Mouse (Mus musculus) heart, postnatal 25 days (tissue): ENCODE measurements at regions not wholly inside any gene's neighbourhood (a gene's known extent, or its start where the extent isn't known, plus 50 kb on each side); places are given as distances from the start of the nearest gene placed in this dataset.
"Not testable (repeated sequence)": the region's sequence is repeated elsewhere in the genome, so short reads cannot be mapped to it uniquely, and the experiment has no call there.

Experiments
- DNase-seq: peaks from one replicate; pipeline ENCODE4 v3.0.0; 2022; ENCODE audit warnings: low spot score
- intact Hi-C: fragments of 180-260 bp; cut with DNase I; formaldehyde crosslinking; loops from one replicate; pipeline ENCODE4 v1.15.1; 2025

GRCm38 (mm10) chr8:4934551-4934950, 155.2 kb upstream of the Shcbp1 start:
- intact Hi-C loops, result no loop called here
- DNase-seq, result no peak

- no peak for DNase-seq
- intact Hi-C loops, result no loop called here
Observed at GRCm38 (mm10) chr8:4934035-4934434, 154.7 kb upstream of the Shcbp1 start.

DNA sequence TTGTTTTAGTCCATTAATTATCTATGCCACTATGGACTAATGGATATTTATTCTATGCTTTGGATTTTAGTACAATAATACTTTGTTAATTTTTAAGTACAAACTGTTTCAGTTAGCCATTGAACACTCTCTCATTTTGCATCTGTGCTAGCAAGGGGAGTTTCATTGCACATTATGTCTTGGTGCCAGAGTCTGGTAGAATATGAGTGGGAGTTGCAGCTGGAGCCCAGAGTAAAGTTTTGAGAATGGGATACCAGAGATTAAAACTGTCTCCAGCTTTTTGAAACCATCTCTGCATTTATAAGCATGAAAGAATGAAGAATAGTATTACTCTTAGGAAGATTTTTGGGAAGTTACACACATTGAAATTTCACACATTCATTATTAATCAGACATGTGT, 137.1 kb upstream of the Shcbp1 start:
- intact Hi-C loops, result no loop called here
- DNase-seq, result no peak

GRCm38 (mm10) chr8:4895046-4895445, 115.7 kb upstream of the Shcbp1 start:
- no peak for DNase-seq

GRCm38 (mm10) chr8:4868761-4869160, 89.4 kb upstream of the Shcbp1 start:
- DNase-seq, intact Hi-C loops: not testable (repeated sequence)

More at GRCm38 (mm10) chr8:4895046-4895445, 115.7 kb upstream of the Shcbp1 start:
- intact Hi-C loops, result no loop called here

DNA sequence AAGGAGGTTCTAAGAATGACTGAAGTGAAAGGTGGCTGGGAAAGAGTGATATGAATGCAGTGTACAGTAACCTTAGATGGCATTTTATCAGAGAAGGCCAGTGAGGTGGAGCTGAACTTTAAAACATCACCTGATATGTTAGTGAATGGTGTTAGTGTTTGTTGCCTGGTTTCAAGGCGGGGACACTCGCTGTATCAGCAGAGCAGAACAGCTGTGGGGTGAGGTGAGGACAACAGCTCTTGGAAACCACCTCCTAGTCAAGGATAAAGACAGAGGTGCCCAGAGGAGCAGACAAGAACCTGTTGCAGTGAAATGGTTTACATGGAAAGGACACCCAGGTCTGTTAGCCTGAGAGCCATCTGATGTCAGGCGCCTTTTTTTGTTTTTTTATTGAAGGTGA, 59.7 kb upstream of the Shcbp1 start:
- DNase-seq, result peak; percentile 5
- intact Hi-C loops, result loop anchor here (5.0 kb wide), 1 partner anchor 62 kb away; the partner anchor contains the start of gene Shcbp1

GRCm38 (mm10) chr8:4838527-4838926, 59.2 kb upstream of the Shcbp1 start:
- intact Hi-C loops, result loop anchor here (5.0 kb wide), 1 partner anchor 61 kb away; the partner anchor contains the start of gene Shcbp1
- DNase-seq, result no peak

DNA sequence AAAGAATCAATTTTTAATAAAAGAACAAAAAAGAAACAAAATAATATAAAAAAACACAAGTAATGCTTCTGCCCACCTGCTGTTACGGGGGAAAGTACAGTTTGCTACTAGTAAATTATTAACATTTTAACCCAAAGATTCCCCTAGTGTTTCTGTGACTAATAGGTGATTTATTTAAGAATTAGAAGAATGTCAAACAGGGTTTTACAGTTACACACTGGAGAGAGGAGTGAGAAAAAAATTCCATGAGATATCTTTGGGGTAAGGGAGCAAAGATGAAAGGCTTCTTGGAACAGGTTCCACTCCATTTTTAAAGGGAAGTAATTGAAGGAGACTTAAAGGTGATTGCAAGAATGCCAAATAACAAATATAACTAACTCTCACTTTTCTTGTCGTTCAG, 58.4 kb upstream of the Shcbp1 start:
- intact Hi-C loops, result loop anchor here (5.0 kb wide), 1 partner anchor 60 kb away; the partner anchor contains the start of gene Shcbp1
- no peak for DNase-seq

GRCm38 (mm10) chr8:4836651-4837050, 57.3 kb upstream of the Shcbp1 start:
- intact Hi-C loops, result loop anchor here (5.0 kb wide), 1 partner anchor 59 kb away; the partner anchor contains the start of gene Shcbp1
- no peak for DNase-seq
